Mouse (Mus musculus): ENCODE measurements at regions not wholly inside any gene's neighbourhood (a gene's known extent, or its start where the extent isn't known, plus 50 kb on each side); places are given as distances from the start of the nearest gene placed in this dataset.

- Histone ChIP-seq H3K4me1 (ENCODE audit: control insufficient read depth, insufficient read depth, insufficient read length, low read length) (no peaks in the 10 kb centered on the region), H3K27me3 (ENCODE audit: control insufficient read depth, insufficient read depth, low read length) (no peaks in the 10 kb centered on the region), H3K27ac (ENCODE audit: insufficient read depth, low read depth, low read length) (no peak overlapping the region), H3K36me3 (ENCODE audit: control insufficient read depth, insufficient read depth, low read length) (no peaks in the 10 kb centered on the region), H3K4me3 (ENCODE audit: low read depth, low read length) (no peak overlapping the region)
- TF ChIP-seq CTCF (IDR thresholded peaks at IDR 0.05; ENCODE audit: extremely low read depth, insufficient read length, insufficient replicate concordance, low read depth, low read length) (no peak), POLR2A (IDR thresholded peaks at IDR 0.05; ENCODE audit: low read depth, low read length) (no peak)
- WGBS: 34% methylated on average over 2 of the region's 2 CpGs
Observed at GRCm38 (mm10) chr13:115630603-115631002, 528.8 kb upstream of the Itga1 start.

DNA sequence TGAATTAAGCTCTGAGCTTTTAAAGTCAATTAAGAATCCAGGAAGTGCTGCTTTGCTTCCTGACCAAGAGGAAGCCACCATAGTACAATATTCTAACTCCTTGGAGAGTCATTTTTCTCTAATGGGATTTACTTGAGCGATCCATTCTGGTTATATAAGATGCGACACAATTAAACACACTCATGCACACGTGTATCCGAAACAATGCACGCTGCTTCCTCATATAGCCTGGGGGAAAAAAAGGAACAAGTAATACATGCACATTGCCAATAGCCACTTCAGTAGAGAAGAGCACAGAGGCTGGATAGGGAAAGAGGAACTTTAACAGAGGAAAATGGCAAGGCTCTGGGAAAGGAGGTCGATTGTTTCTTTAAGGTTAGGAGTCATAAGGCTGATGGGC lies 511.4 kb upstream of the Itga1 start:
- H3K27ac ChIP-seq (ENCODE audit: insufficient read depth, low read depth, low read length): no peak overlapping the region
- 76% methylated on average over 6 of the region's 6 CpGs for WGBS
- H3K27me3 ChIP-seq (ENCODE audit: control insufficient read depth, insufficient read depth, low read length): no peaks in the 10 kb centered on the region
- H3K36me3 ChIP-seq (ENCODE audit: control insufficient read depth, insufficient read depth, low read length): no peaks in the 10 kb centered on the region
- TF ChIP-seq CTCF (IDR thresholded peaks at IDR 0.05; ENCODE audit: extremely low read depth, insufficient read length, insufficient replicate concordance, low read depth, low read length) (no peak), POLR2A (IDR thresholded peaks at IDR 0.05; ENCODE audit: low read depth, low read length) (no peak)
- H3K4me1 ChIP-seq (ENCODE audit: control insufficient read depth, insufficient read depth, insufficient read length, low read length): no peaks in the 10 kb centered on the region
- H3K4me3 ChIP-seq (ENCODE audit: low read depth, low read length): no peak overlapping the region

DNA sequence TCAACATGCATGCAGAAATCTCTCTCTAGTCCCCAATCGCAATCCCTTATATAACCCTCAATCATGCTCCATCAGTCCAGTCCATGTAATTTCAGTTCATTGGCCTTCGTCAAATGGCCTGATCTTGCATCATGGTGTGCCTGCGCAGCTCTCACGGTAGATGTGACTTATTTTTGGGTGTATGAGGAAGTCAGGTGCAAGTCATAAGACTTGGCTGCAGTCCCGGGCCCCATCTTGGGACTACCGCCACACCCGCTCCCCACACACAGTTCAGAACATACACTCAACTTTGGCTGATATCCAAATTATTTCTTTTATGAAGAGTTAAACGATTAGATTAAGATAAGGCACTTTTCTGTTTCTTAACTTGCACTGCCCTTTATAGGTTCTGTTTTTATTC lies 504.7 kb upstream of the Itga1 start:
- no peaks in the 10 kb centered on the region for H3K36me3 ChIP-seq (ENCODE audit: control insufficient read depth, insufficient read depth, low read length)
- peaks cover 5% of the 10 kb centered on the region; the same call in 1 of the 2 replicates for H3K4me1 ChIP-seq (ENCODE audit: control insufficient read depth, insufficient read depth, insufficient read length, low read length)
- H3K4me3 ChIP-seq (ENCODE audit: low read depth, low read length): no peak overlapping the region
- no peak overlapping the region for H3K27ac ChIP-seq (ENCODE audit: insufficient read depth, low read depth, low read length)
- 49% methylated on average over 8 of the region's 8 CpGs for WGBS
- TF ChIP-seq CTCF (IDR thresholded peaks at IDR 0.05; ENCODE audit: extremely low read depth, insufficient read length, insufficient replicate concordance, low read depth, low read length): no peak
- no peak for TF ChIP-seq POLR2A (IDR thresholded peaks at IDR 0.05; ENCODE audit: low read depth, low read length)
- no peaks in the 10 kb centered on the region for H3K27me3 ChIP-seq (ENCODE audit: control insufficient read depth, insufficient read depth, low read length)

DNA sequence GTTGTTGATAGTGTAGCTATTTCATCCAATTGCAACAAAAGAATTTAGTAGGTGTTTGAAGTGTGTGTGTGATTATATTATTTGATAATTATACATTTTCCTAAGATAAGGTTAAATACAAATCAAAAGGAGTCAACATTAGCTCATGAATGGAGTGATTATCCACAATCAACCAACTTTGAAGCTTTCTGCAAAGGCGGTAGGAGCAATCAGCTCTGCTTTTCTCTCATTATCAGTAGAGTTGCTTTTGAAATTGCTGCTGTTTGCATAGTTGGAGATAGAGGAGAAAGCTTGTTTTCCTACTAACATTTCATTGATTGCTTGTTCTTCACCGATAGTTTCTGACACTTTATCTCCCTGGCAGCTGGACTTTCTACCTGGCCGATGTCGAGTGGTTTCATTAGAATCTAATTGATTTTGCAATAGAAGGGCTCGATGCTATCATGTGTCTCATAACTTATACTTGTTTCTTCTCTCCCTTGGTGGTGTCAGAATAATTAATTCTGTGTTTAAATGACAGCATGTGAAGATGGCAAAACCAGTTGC lies 493.4 kb upstream of the Itga1 start:
- WGBS: 32% methylated on average over 5 of the region's 5 CpGs
- Histone ChIP-seq H3K27ac (ENCODE audit: insufficient read depth, low read depth, low read length) (no peak overlapping the region), H3K4me1 (ENCODE audit: control insufficient read depth, insufficient read depth, insufficient read length, low read length) (no peaks in the 10 kb centered on the region), H3K36me3 (ENCODE audit: control insufficient read depth, insufficient read depth, low read length) (no peaks in the 10 kb centered on the region), H3K4me3 (ENCODE audit: low read depth, low read length) (no peak overlapping the region), H3K27me3 (ENCODE audit: control insufficient read depth, insufficient read depth, low read length) (no peaks in the 10 kb centered on the region)
- no peak for TF ChIP-seq CTCF (IDR thresholded peaks at IDR 0.05; ENCODE audit: extremely low read depth, insufficient read length, insufficient replicate concordance, low read depth, low read length)
- TF ChIP-seq POLR2A (IDR thresholded peaks at IDR 0.05; ENCODE audit: low read depth, low read length): no peak

GRCm38 (mm10) chr13:115575967-115576366 lies 474.2 kb upstream of the Itga1 start:
- TF ChIP-seq CTCF (IDR thresholded peaks at IDR 0.05; ENCODE audit: extremely low read depth, insufficient read length, insufficient replicate concordance, low read depth, low read length) (no peak), POLR2A (IDR thresholded peaks at IDR 0.05; ENCODE audit: low read depth, low read length) (no peak)
- WGBS: 79% methylated on average over 3 of the region's 3 CpGs
- no peaks in the 10 kb centered on the region for H3K36me3 ChIP-seq (ENCODE audit: control insufficient read depth, insufficient read depth, low read length)

GRCm38 (mm10) chr13:115575052-115575891 lies 473.5 kb upstream of the Itga1 start:
- Histone ChIP-seq H3K4me1 (ENCODE audit: control insufficient read depth, insufficient read depth, insufficient read length, low read length) (no peaks in the 10 kb centered on the region), H3K27me3 (ENCODE audit: control insufficient read depth, insufficient read depth, low read length) (no peaks in the 10 kb centered on the region), H3K4me3 (ENCODE audit: low read depth, low read length) (no peak overlapping the region), H3K27ac (ENCODE audit: insufficient read depth, low read depth, low read length) (no peak overlapping the region), H3K36me3 (ENCODE audit: control insufficient read depth, insufficient read depth, low read length) (no peaks in the 10 kb centered on the region)
- TF ChIP-seq POLR2A (IDR thresholded peaks at IDR 0.05; ENCODE audit: low read depth, low read length) (no peak), CTCF (IDR thresholded peaks at IDR 0.05; ENCODE audit: extremely low read depth, insufficient read length, insufficient replicate concordance, low read depth, low read length) (no peak)
- 82% methylated on average over 6 of the region's 6 CpGs for WGBS

More at GRCm38 (mm10) chr13:115575967-115576366, 474.2 kb upstream of the Itga1 start:
- no peaks in the 10 kb centered on the region for H3K4me1 ChIP-seq (ENCODE audit: control insufficient read depth, insufficient read depth, insufficient read length, low read length)
- no peak overlapping the region for H3K27ac ChIP-seq (ENCODE audit: insufficient read depth, low read depth, low read length)
- H3K27me3 ChIP-seq (ENCODE audit: control insufficient read depth, insufficient read depth, low read length): no peaks in the 10 kb centered on the region
- no peak overlapping the region for H3K4me3 ChIP-seq (ENCODE audit: low read depth, low read length)

DNA sequence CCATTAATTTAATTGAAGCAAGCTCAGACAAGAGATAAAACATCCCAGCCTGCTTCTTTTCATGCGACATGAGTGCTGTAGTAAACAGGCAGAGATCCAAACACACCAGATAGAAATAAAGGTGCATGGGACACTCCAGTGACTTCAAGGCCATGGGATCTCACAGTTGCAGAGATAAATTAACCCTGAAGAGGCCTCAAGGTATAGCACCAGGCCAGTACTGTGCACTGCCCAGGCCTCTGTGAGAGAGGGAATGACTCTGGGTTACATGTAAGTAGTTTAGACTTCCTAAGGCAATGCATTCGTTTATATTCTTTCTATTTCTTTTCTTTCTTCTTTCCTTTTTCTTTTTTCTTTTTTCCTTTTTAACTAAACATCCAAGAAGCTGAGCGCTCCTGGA lies 439.4 kb upstream of the Itga1 start:
- Histone ChIP-seq H3K27me3 (ENCODE audit: control insufficient read depth, insufficient read depth, low read length) (no peaks in the 10 kb centered on the region), H3K36me3 (ENCODE audit: control insufficient read depth, insufficient read depth, low read length) (no peaks in the 10 kb centered on the region), H3K4me1 (ENCODE audit: control insufficient read depth, insufficient read depth, insufficient read length, low read length) (no peaks in the 10 kb centered on the region), H3K27ac (ENCODE audit: insufficient read depth, low read depth, low read length) (no peak overlapping the region), H3K4me3 (ENCODE audit: low read depth, low read length) (no peak overlapping the region)
- TF ChIP-seq POLR2A (IDR thresholded peaks at IDR 0.05; ENCODE audit: low read depth, low read length) (no peak), CTCF (IDR thresholded peaks at IDR 0.05; ENCODE audit: extremely low read depth, insufficient read length, insufficient replicate concordance, low read depth, low read length) (no peak)
- 78% methylated on average over 3 of the region's 3 CpGs for WGBS
